Mouse (Mus musculus): ENCODE measurements around the gene Hsd11b2.

DNA sequence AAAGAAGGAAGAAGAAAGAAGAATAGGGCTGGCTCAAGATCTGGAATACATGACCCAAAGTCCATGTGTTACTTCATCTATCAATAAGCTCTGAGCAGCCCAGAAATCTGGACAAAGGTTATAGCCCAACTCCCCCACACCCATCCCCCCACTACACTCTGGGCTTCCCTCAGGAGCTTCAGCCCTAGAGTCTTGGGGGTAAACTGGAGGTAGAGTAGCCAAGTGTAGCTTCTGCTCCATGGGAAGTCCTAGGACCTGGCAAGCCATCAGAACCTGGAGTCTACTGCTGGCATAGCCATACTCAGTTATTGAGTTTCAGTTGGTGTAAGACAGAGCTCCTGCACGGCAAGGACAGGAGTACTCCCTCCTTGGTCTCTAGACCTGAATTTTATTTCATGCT is 31.0 kb downstream of the Hsd11b2 start:
- TF ChIP-seq CTCF (conservative IDR thresholded peaks at IDR 0.05; ENCODE audit: low read length) (no peak), POU5F1 (IDR thresholded peaks at IDR 0.05; ENCODE audit: borderline replicate concordance, low read length) (no peak), NANOG (IDR thresholded peaks at IDR 0.05; ENCODE audit: borderline replicate concordance, low read length) (no peak)

Measured in E14TG2a.4 (cell line).